ENCODE assay signal across 20 mouse cellular contexts in the genomic region with DNA sequence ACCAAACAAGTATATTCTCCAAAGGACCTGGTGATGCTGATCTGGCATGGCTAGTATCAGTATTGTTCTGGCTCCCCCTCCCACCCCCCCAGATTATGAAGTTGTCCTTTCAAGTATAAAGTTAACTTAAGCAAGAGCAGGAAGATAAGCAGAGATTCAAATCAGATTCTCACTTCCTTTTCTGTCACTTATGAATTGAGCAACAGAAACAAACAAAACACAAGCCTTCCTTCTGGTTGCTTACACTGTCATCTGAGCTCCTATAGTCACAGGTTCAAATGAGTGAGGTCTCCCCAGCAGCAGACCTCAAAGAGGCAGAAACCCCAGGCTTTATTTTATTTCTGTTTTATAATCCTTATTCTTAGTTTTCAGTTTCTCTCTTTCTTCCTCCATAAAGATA.
DNase-seq lines count a peak whose midpoint lies in the region; ATAC-seq and TF ChIP-seq lines count a peak whose summit lies in the region.
"Had no signal": no experiment of that assay in that cellular context is flagged by ENCODE, and none has a peak within 500 bp of the region (broad histone marks: within the 10 kb centered on the region; RNA-seq: fewer than 3 reads in every experiment).

No protein-coding gene starts in this region.

- peak overlapping the region; percentile 9; the same call in 1 of the 2 replicates for H3K27ac ChIP-seq in intestine, embryonic 16.5 days (ENCODE audit: low read length)
- H3K27ac ChIP-seq in intestine, embryonic 15.5 days, result no peak overlapping the region
- H3K27ac ChIP-seq in CH12.LX (ENCODE audit: insufficient read depth, low read depth) (no peak overlapping the region), macrophage (0 out of 2 replicates have a peak overlapping the region, but pooled peaks have one; percentile 5)
- no peak overlapping the region for H3K27ac ChIP-seq in forebrain, embryonic 13.5 days
- H3K27ac ChIP-seq: embryonic facial prominence, embryonic 10.5 days; heart, adult 2 months; heart, embryonic 15.5 days; hindbrain, embryonic 10.5 days; hindbrain, embryonic 14.5 days had no signal

- no peak overlapping the region for H3K4me3 ChIP-seq in intestine, embryonic 16.5 days (ENCODE audit: low read length)
- H3K4me3 ChIP-seq in intestine, embryonic 15.5 days (replicated peaks), result no peak overlapping the region
- H3K4me3 ChIP-seq in CH12.LX (replicated peaks in 1 of 3; ENCODE audit: low read depth in 2 of 3, low read length in 2 of 3, poor library complexity in 1 of 3), result no peak overlapping the region
- no peak overlapping the region for H3K4me3 ChIP-seq in macrophage (ENCODE audit: inconsistent target)
- H3K4me3 ChIP-seq in forebrain, embryonic 13.5 days, result no peak overlapping the region
- H3K4me3 ChIP-seq: embryonic facial prominence, embryonic 10.5 days; heart, adult 2 months; heart, embryonic 15.5 days; hindbrain, embryonic 10.5 days had no signal

- H3K27me3 ChIP-seq in intestine, embryonic 16.5 days (replicated peaks; ENCODE audit: control insufficient read depth, insufficient read depth, low read length), result no peaks in the 10 kb centered on the region
- H3K27me3 ChIP-seq in intestine, embryonic 15.5 days (replicated peaks), result no peaks in the 10 kb centered on the region
- H3K27me3 ChIP-seq in CH12.LX (replicated peaks), result no peaks in the 10 kb centered on the region
- no peaks in the 10 kb centered on the region for H3K27me3 ChIP-seq in forebrain, embryonic 13.5 days
- H3K27me3 ChIP-seq: heart, embryonic 15.5 days had no signal

- H3K9ac ChIP-seq in intestine, embryonic 16.5 days (ENCODE audit: low read depth, low read length), result no peak overlapping the region
- H3K9ac ChIP-seq in intestine, embryonic 15.5 days, result no peak overlapping the region
- no peak overlapping the region for H3K9ac ChIP-seq in CH12.LX (ENCODE audit: insufficient read depth, low read depth)
- no peak overlapping the region for H3K9ac ChIP-seq in forebrain, embryonic 13.5 days
- H3K9ac ChIP-seq: heart, embryonic 15.5 days; hindbrain, embryonic 14.5 days had no signal

- no peaks in the 10 kb centered on the region for H3K36me3 ChIP-seq in intestine, embryonic 16.5 days (ENCODE audit: control insufficient read depth, insufficient read depth, low read length)
- peaks cover 2% of the 10 kb centered on the region; the same call in 1 of the 2 replicates for H3K36me3 ChIP-seq in intestine, embryonic 15.5 days
- H3K36me3 ChIP-seq in CH12.LX (replicated peaks in 1 of 2; ENCODE audit: control insufficient read depth in 1 of 2, insufficient read depth in 1 of 2, low read length in 1 of 2) (no peaks in the 10 kb centered on the region), macrophage (ENCODE audit: inconsistent target) (no peaks in the 10 kb centered on the region)
- H3K36me3 ChIP-seq in forebrain, embryonic 13.5 days (ENCODE audit: poor library complexity, severe bottlenecking), result peaks cover 25% of the 10 kb centered on the region

- TF ChIP-seq CTCF in CH12.LX (conservative IDR thresholded peaks at IDR 0.05 in 1 of 2, IDR thresholded peaks at IDR 0.05 in 1 of 2; ENCODE audit: low read depth in 2 of 2, low read length in 2 of 2), result no peak

- dilution Hi-C loops in CH12.LX (cut with MboI; ENCODE audit: extremely low pct_ligation_motif_present, extremely low pct_unique_long_range_greater_than_20kb, low sequenced_read_pairs), result no loop called here

- H3K4me2 ChIP-seq in intestine, embryonic 16.5 days (ENCODE audit: low read depth, low read length), result no peak overlapping the region
- H3K4me2 ChIP-seq in intestine, embryonic 15.5 days (replicated peaks), result no peak overlapping the region
- H3K4me2 ChIP-seq in CH12.LX (ENCODE audit: insufficient read depth, low read depth, poor library complexity, severe bottlenecking), result peak overlapping the region; percentile 71
- H3K4me2 ChIP-seq in forebrain, embryonic 13.5 days, result no peak overlapping the region
- H3K4me2 ChIP-seq: heart, embryonic 11.5 days; heart, embryonic 15.5 days; hindbrain, embryonic 14.5 days had no signal

- DNase-seq in CH12.LX (ENCODE audit: extremely low read depth), result no peak
- no peak for DNase-seq in layer of hippocampus, postnatal 14 days (ENCODE audit: low spot score in 2 of 2)
- no peak for DNase-seq in thymus, postnatal 0 days (ENCODE audit: low spot score)
- DNase-seq: adrenal gland, postnatal 10 days; cerebellum, adult 11-12 months; cerebellum, adult 9-10 months; cerebellum, postnatal 36 days; heart, adult 2 months; heart, postnatal 14 days had no signal

- H3K4me1 ChIP-seq in intestine, embryonic 16.5 days (ENCODE audit: control insufficient read depth, insufficient read depth, low read length), result no peaks in the 10 kb centered on the region
- no peaks in the 10 kb centered on the region for H3K4me1 ChIP-seq in intestine, embryonic 15.5 days (replicated peaks)
- peaks cover 5 to 22% of the 10 kb centered on the region in 2 experiments; a peak in 3 of 4 replicates for H3K4me1 ChIP-seq in CH12.LX (ENCODE audit: control insufficient read depth in 1 of 2, insufficient read depth in 2 of 2)
- H3K4me1 ChIP-seq in forebrain, embryonic 13.5 days, result no peaks in the 10 kb centered on the region
- H3K4me1 ChIP-seq: embryonic facial prominence, embryonic 10.5 days; heart, embryonic 15.5 days; hindbrain, embryonic 10.5 days had no signal

- ATAC-seq in intestine, embryonic 16.5 days, result no peak
- no peak for ATAC-seq in intestine, embryonic 15.5 days
- ATAC-seq in forebrain, embryonic 13.5 days, result no peak
- ATAC-seq: forebrain, embryonic 14.5 days; intestine, postnatal 0 days had no signal

- TF ChIP-seq RAD21 in CH12.LX (IDR thresholded peaks at IDR 0.05; ENCODE audit: low read depth, low read length), result no peak

- H3K79me2 ChIP-seq in CH12.LX (replicated peaks; ENCODE audit: control insufficient read depth, extremely low read depth, insufficient read depth, poor library complexity, severe bottlenecking) (no peaks in the 10 kb centered on the region), macrophage (ENCODE audit: inconsistent target) (no peaks in the 10 kb centered on the region)

- H3K9me3 ChIP-seq in intestine, embryonic 16.5 days (ENCODE audit: control insufficient read depth, low read length), result no peaks in the 10 kb centered on the region
- no peaks in the 10 kb centered on the region for H3K9me3 ChIP-seq in intestine, embryonic 15.5 days
- no peaks in the 10 kb centered on the region for H3K9me3 ChIP-seq in CH12.LX (replicated peaks; ENCODE audit: low read length)
- no peaks in the 10 kb centered on the region for H3K9me3 ChIP-seq in forebrain, embryonic 13.5 days (replicated peaks)
- H3K9me3 ChIP-seq: embryonic facial prominence, embryonic 10.5 days; heart, embryonic 15.5 days; hindbrain, embryonic 10.5 days had no signal

- in situ Hi-C loops in CH12.LX (cut with MboI; ENCODE audit: low pct_ligation_motif_present, low pct_unique_long_range_greater_than_20kb, low sequenced_read_pairs), result no loop called here

- TF ChIP-seq POLR2A in CH12.LX (IDR thresholded peaks at IDR 0.05; ENCODE audit: low read depth, low read length), result no peak

- no peak for TF ChIP-seq EP300 in CH12.LX (IDR thresholded peaks at IDR 0.05; ENCODE audit: low read length)

TF ChIP-seq in CH12.LX, 34 proteins besides CTCF, POLR2A, EP300 and RAD21:
- TF ChIP-seq IRF4 (IDR thresholded peaks at IDR 0.05; ENCODE audit: low read depth, low read length), result peak; percentile 66
- no peak for TF ChIP-seq POLR2AphosphoS2 (IDR thresholded peaks at IDR 0.05; ENCODE audit: low read depth, low read length)

Comparison
In these comparisons a context has a peak if more than half of its experiments do, and no peak if none do; other contexts are left out.
1. H3K27ac ChIP-seq: peak in intestine, embryonic 16.5 days (single experiment) and macrophage (single experiment); none in intestine, embryonic 15.5 days (single experiment), CH12.LX (single experiment) and forebrain, embryonic 13.5 days (single experiment).